Mouse (Mus musculus) E14TG2a.4 (cell line): ENCODE results near the gene Rab13.

Experiments used
- H3K27me3 ChIP-seq: 2 replicates; pipeline ENCODE4 v1.6.1; 2014; ENCODE audit warnings: low read length, control low read depth; ENCODE audit not compliant: insufficient read depth
- H3K36me3 ChIP-seq: 2 replicates; pipeline ENCODE4 v1.6.1; 2014; ENCODE audit warnings: low read length, control low read depth; ENCODE audit not compliant: insufficient read depth
- H3K4me1 ChIP-seq: replicated peaks from 2 replicates; pipeline ENCODE4 v1.6.1; 2014; ENCODE audit warnings: low read depth, low read length, control low read depth
- H3K4me3 ChIP-seq: replicated peaks from 2 replicates; pipeline ENCODE4 v1.5.1; 2014; ENCODE audit warnings: mild to moderate bottlenecking, low read length
- H3K9me3 ChIP-seq: 2 replicates; pipeline ENCODE4 v1.6.1; 2014; ENCODE audit warnings: low read length, control low read depth
- CTCF ChIP-seq: conservative IDR thresholded peaks from 2 replicates; pipeline ENCODE4 v1.5.1; 2014; ENCODE audit warnings: low read length
- NANOG ChIP-seq: IDR thresholded peaks from 2 replicates; pipeline ENCODE4 v1.6.1; 2014; ENCODE audit warnings: borderline replicate concordance, low read length, mixed read lengths
- POU5F1 ChIP-seq: IDR thresholded peaks from 2 replicates; pipeline ENCODE4 v1.6.1; 2014; ENCODE audit warnings: low read length, borderline replicate concordance

Gene Rab13

DNA sequence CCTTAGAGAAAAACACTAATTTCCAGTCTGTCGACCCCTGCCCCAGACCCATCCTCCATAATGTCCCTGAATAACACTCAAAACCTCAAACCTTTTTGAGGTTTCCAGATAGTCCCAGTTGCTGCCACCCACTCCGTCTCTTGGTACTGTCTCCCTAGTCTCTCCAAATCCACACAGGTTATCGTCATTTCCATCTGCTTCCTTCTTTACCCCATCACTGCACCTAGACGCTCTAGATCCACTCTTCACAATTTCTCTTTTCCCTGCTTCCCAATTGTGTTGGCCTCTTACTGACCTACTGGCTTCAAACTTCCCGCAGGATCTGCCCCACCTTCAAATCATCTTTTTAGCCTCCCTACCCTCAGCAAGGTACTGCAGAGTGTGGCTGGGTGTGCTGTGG lies 7.6 kb downstream of the Rab13 start:
- peaks cover 55% of the 10 kb centered on the region for H3K4me1 ChIP-seq
- peaks cover 3% of the 10 kb centered on the region; the same call in 1 of the 2 replicates for H3K27me3 ChIP-seq
- peak overlapping the region; percentile 74 for H3K4me3 ChIP-seq
- TF ChIP-seq POU5F1: no peak
- TF ChIP-seq CTCF: no peak
- no peak for TF ChIP-seq NANOG
- H3K9me3 ChIP-seq: no peaks in the 10 kb centered on the region
- no peaks in the 10 kb centered on the region for H3K36me3 ChIP-seq

DNA sequence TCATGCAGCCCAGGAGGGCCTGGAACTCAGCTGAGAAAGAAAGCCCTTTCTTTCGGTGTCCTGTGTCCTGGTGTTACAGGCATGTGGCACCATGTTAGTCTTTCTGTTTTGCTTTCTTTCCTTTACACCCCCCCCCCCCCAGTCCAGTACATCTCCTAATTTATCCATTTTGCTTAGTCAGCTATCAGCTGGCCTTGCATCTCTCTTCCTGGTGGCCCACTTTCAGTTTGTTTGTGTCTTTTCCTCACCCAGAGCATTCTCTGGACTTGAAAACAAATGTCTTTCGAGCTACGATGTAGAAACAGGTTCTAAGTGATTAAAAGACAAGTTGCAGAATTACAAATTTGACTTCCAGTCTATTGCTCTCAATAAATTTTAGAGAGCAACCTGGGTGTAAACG lies 9.0 kb downstream of the Rab13 start:
- Histone ChIP-seq H3K4me3 (no peak overlapping the region), H3K36me3 (no peaks in the 10 kb centered on the region), H3K27me3 (peaks cover 3% of the 10 kb centered on the region; the same call in 1 of the 2 replicates), H3K9me3 (no peaks in the 10 kb centered on the region), H3K4me1 (peaks cover 55% of the 10 kb centered on the region)
- TF ChIP-seq CTCF (no peak), NANOG (no peak), POU5F1 (no peak)

DNA sequence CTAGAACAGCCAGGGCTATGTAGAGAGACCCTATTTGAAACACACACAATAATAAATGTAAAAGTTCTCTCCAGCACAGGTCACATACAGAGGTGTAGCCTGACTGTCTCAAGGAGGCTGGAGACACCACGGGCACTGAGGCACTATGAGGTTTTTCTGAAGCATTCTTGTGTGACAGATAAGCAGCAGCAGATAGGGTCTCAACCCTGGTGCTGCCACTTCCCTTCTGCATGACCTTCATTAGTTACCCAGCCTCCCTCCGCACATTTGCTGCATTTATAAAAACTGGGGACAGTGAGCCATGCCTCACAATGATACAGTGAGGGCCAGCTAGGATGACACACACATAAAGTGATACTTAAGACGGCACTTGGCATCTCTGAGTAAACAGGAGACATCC lies 9.4 kb downstream of the Rab13 start:
- H3K36me3 ChIP-seq: no peaks in the 10 kb centered on the region
- H3K4me1 ChIP-seq: peaks cover 55% of the 10 kb centered on the region
- H3K27me3 ChIP-seq: peaks cover 3% of the 10 kb centered on the region; the same call in 1 of the 2 replicates
- H3K9me3 ChIP-seq: no peaks in the 10 kb centered on the region
- no peak for TF ChIP-seq POU5F1
- TF ChIP-seq CTCF: no peak
- TF ChIP-seq NANOG: no peak
- H3K4me3 ChIP-seq: no peak overlapping the region

DNA sequence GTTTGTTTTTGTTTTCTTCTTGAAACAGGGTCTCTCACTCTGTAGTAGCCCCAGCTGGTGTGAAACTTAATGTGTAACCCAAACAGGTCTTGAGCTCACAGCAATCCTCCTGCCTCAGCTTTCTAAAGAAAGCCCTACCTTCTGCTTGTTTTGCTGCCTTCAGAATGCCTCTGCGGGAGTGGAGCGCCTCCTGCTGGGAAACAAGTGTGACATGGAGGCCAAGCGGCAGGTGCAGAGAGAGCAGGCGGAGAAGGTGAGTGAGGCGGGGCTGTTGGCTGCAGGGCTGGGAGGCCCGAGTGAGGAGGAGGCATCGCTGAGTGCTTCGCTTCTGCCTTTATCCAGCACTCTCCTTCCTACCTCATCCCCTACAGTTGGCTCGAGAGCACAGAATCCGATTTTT lies 10.8 kb downstream of the Rab13 start:
- H3K4me3 ChIP-seq: no peak overlapping the region
- H3K36me3 ChIP-seq: no peaks in the 10 kb centered on the region
- peaks cover 3% of the 10 kb centered on the region; the same call in 1 of the 2 replicates for H3K27me3 ChIP-seq
- TF ChIP-seq CTCF (peak; percentile 48), POU5F1 (no peak)
- no peaks in the 10 kb centered on the region for H3K9me3 ChIP-seq
- H3K4me1 ChIP-seq: peaks cover 60% of the 10 kb centered on the region

DNA sequence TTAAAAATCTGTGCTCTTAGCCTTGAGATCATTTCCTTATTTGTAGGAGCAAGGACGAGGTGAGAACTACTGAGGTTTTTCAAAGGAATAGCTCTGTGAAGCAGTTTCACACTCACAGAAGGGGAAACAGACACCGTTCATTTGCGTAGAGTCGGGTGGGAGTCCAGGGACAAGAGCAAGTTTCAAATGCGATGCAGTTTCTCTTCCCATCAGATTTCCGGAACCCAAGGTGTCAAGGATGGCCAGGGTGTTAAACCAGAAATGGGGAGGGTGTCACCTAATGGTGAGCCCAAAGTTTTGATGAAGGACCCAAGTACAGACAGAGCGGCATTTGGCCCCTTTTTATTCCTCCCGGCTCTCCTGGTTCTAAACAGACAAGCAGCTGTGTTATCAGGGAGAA lies 17.6 kb downstream of the Rab13 start:
- Histone ChIP-seq H3K27me3 (no peaks in the 10 kb centered on the region), H3K4me1 (peaks cover 26% of the 10 kb centered on the region), H3K36me3 (peaks cover 25% of the 10 kb centered on the region), H3K4me3 (peak overlapping the region; percentile 91), H3K9me3 (no peaks in the 10 kb centered on the region)
- no peak for TF ChIP-seq NANOG
- no peak for TF ChIP-seq CTCF
- no peak for TF ChIP-seq POU5F1

DNA sequence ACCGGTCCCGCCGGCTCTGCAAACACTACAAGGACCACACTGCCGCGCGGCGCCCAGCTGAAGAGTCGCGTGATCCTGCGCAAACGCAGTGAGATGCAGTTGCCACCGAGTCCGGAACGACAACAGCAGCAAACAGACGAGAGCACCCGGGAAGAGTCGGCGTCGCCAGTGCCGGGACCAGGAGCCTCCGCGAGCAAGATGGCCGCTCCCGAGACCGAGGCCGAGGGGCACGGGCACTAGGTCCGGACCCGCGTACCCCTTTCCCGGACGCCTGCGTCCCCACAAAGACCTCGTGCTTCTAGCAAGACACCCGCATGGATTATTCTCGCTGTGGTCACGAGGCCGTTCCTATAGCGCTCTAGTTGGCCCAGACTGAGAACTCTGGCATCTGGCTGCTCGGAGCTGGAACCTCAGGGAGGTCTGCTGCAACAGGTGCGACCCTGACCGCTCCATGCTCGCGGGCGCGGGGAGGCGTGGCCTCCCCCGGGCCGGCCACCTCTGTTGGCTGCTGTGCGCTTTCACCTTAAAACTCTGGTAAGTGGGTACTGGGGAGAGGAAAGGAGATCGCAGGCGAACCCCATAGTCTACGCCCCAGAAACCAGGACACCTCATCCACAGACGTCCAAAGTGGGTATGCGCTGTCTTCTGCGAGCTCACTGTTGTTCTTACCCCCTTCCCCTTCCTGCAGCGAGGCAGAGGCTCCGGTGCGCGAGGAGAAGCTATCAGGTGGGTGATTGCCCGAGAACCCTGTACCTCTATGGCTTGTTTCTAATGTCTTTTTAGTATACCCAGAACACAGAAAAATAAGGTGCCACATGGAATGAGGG lies 18.2 kb downstream of the Rab13 start, which contains the start of gene Jtb:
Jtb (plus strand) TSS at position 91 of the 827 bp plus-strand sequence.
- Histone ChIP-seq H3K9me3 (no peaks in the 10 kb centered on the region), H3K27me3 (no peaks in the 10 kb centered on the region), H3K4me3 (peak within 1 kb of the TSS; percentile 91), H3K4me1 (peaks cover 22% of the 10 kb centered on the region), H3K36me3 (peaks cover 30% of the 10 kb centered on the region)
- TF ChIP-seq NANOG (no peak), POU5F1 (no peak), CTCF (no peak)

DNA sequence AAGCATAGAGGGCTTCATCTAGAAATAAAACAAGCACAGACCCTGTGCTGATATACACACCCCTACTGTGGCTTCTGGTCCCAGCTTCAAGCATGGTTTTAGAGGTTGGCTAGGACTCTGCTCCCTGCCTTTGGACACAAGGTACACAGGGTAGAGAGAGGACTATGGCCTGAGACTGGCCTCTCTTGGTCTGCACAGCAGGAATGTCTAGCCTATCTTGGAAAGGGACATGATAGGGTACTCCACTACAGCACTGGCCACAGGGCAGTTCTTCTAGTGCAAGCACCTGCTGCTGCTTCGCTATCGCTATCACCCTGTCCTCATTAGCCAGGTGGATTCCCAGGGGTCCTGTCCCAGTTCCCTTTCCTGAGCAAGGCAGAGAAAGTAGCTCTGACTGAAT lies 27.8 kb downstream of the Rab13 start:
- no peak overlapping the region for H3K4me3 ChIP-seq
- H3K27me3 ChIP-seq: peaks cover 12% of the 10 kb centered on the region
- peaks cover 4% of the 10 kb centered on the region for H3K36me3 ChIP-seq
- no peak for TF ChIP-seq CTCF
- no peak for TF ChIP-seq NANOG
- no peak for TF ChIP-seq POU5F1
- H3K9me3 ChIP-seq: no peaks in the 10 kb centered on the region
- H3K4me1 ChIP-seq: peaks cover 34% of the 10 kb centered on the region

DNA sequence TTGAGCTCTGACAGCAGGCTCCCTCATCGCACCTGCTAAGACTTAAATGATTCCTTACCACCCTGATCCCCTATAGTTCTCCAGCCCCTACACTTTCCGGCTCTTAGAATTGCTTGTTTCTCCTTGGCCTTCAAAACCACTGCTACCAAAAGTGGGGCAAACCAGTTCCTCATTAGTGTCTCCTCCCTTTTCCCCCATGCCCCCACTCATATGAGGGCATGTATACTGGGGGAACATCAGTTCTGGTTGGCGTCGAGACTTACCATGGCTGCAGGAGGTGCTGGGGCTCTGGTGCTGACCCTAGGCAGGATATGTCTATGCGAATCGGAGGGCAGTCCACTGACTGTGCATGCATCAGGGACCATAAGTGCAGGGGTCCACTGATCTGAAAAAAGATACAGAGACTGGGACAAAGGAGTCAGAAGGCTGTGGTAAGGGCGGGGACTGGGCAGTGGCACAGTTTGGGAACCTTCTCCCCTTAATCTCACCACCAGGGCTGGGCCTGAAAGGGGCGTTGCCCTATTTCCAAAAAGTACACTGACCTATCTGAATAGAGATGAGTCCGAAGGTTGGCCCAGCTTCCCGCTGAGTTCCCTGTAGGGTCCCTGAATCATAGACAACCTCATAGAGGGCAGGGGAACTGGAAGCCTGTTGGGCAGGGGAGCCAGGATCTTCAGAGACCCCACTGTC lies 28.3 kb downstream of the Rab13 start:
- Histone ChIP-seq H3K9me3 (no peaks in the 10 kb centered on the region), H3K4me3 (no peak overlapping the region), H3K36me3 (no peaks in the 10 kb centered on the region), H3K27me3 (peaks cover 12% of the 10 kb centered on the region), H3K4me1 (peaks cover 40% of the 10 kb centered on the region)
- TF ChIP-seq CTCF (no peak), NANOG (no peak), POU5F1 (no peak)
